Mouse (Mus musculus) limb, embryonic 15.5 days (tissue): ENCODE data around the gene Cyp26c1. TPM values are rescaled to one million over a fixed set of nuclear protein-coding genes. Genes with fewer than 3 reads are reported as not detected.

ENCODE experiments used
- ATAC-seq: fragments of 200-750 bp; cut with Nextera tagmentation; 2 replicates; pipeline ENCODE4 v1.8.0; 2017; ENCODE audit warnings: low read depth, moderate TSS enrichment; ENCODE audit not compliant: insufficient number of reproducible peaks, low FRiP score, low TSS enrichment
- H3K27ac ChIP-seq: fragments of 300-500 bp; sonication (generic); 2 replicates; pipeline ENCODE4 v1.5.1; 2015; ENCODE audit warnings: moderate library complexity, mild to moderate bottlenecking, inconsistent platforms
- H3K27me3 ChIP-seq: fragments of 300-500 bp; sonication (generic); 2 replicates; pipeline ENCODE4 v1.6.1; 2015; ENCODE audit warnings: inconsistent platforms
- H3K36me3 ChIP-seq: fragments of 300-500 bp; sonication (generic); 2 replicates; pipeline ENCODE4 v1.6.1; 2015; ENCODE audit warnings: inconsistent platforms
- H3K4me1 ChIP-seq: fragments of 300-500 bp; sonication (generic); 2 replicates; pipeline ENCODE4 v1.6.1; 2015; ENCODE audit warnings: inconsistent platforms
- H3K4me2 ChIP-seq: fragments of 300-500 bp; sonication (generic); 2 replicates; pipeline ENCODE4 v1.6.1; 2015; ENCODE audit warnings: mild to moderate bottlenecking, inconsistent platforms
- H3K4me3 ChIP-seq: fragments of 300-500 bp; sonication (generic); 2 replicates; pipeline ENCODE4 v1.5.1; 2015; ENCODE audit warnings: mild to moderate bottlenecking, inconsistent platforms
- H3K9ac ChIP-seq: fragments of 300-500 bp; sonication (generic); 2 replicates; pipeline ENCODE4 v1.6.1; 2015; ENCODE audit warnings: inconsistent platforms
- H3K9me3 ChIP-seq: fragments of 300-500 bp; sonication (generic); 2 replicates; pipeline ENCODE4 v1.6.1; 2016; ENCODE audit warnings: inconsistent platforms
- WGBS: fragments of 180-500 bp; shearing (Covaris S2); methylation state at CpG from one replicate; pipeline ENCODE4 v1.1.7; 2015; 5-methylcytosine and 5-hydroxymethylcytosine counted together
- polyA plus RNA-seq: library from polyadenylated mRNA; unstranded; fragments of >200 nt; fragmentation: Nextera tagmentation; extraction: Ambion mirVana; gene quantifications from 2 replicates; pipeline ENCODE4 v1.2.1, GENCODE M21; 2015

Gene Cyp26c1
- not detected in 2 replicates for polyA plus RNA-seq

DNA sequence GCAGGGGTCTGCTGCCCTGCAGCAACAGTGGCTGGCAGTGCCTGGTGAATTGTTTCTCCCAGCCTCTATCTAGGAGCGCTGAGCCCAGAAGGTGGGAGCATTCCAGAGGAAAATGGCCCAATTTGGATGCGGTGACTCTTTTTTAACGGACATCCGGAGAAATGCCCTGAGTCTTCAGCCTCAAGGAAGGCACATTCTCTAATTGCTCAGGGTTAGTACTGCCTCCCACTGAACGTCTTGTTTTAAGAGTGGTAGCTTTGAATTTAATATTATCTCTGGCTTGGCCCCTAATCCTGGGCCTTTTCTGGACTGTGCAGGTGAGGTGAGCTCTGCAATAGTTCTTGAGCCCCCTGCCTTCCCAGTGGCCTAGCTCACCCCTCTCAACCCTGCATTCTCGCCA, at the start of gene Cyp26c1:
Cyp26c1 (plus strand) TSS at position 301 of the 400 bp plus-strand sequence.
- Histone ChIP-seq H3K27ac (no peak within 1 kb of the TSS), H3K4me1 (peaks cover 21% of the 10 kb centered on the region), H3K9me3 (no peaks in the 10 kb centered on the region), H3K36me3 (no peaks in the 10 kb centered on the region), H3K9ac (no peak within 1 kb of the TSS), H3K27me3 (peaks cover 83% of the 10 kb centered on the region), H3K4me3 (no peak within 1 kb of the TSS), H3K4me2 (no peak within 1 kb of the TSS)
- 12% methylated on average over 6 of the region's 6 CpGs for WGBS
- no peak for ATAC-seq

DNA sequence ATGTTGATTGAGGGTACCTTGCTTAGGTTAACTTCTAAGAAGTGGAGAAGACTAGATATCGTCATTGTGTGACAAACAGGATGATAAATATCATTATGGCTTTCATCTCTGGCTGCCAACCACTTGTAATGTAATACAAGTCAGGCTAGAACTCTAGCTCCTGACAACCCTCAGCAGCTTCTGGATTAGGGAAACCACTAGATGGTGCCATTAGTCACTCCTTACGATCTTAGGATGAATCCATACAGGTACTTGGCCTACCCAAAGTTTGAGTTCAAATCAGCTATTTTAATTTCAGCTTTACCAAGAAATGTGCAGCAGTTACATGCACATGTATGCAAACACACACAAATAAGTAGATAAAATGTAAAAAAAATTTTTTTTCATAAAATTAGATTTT, 37.4 kb upstream of the Cyp26c1 start:
- no peak overlapping the region for H3K9ac ChIP-seq
- no peak overlapping the region for H3K4me2 ChIP-seq
- H3K27me3 ChIP-seq = no peaks in the 10 kb centered on the region
- no peak overlapping the region for H3K27ac ChIP-seq
- no peak for ATAC-seq
- no peaks in the 10 kb centered on the region for H3K4me1 ChIP-seq
- no peaks in the 10 kb centered on the region for H3K36me3 ChIP-seq
- no peak overlapping the region for H3K4me3 ChIP-seq
- no peaks in the 10 kb centered on the region for H3K9me3 ChIP-seq
- 36% methylated on average over 2 of the region's 2 CpGs for whole genome bisulfite sequencing

DNA sequence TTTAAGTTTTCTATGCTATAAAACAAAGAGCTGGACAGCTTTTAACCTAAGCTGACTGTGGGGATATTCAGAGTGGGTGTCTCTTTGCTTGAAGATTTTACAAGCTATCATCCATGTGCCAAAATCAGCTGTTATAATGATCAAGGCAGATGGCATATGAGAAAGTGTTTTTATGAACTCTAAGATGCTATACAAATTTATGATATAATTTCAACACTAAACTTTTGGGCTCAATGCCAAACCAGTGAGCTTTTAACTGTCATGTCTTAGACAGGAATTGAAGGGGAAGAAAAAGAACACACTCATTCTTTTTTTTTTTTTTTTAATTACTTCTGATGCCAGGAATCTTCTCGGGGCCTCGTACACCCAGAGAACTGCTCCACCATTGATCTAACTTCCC, 34.9 kb upstream of the Cyp26c1 start:
- Histone ChIP-seq H3K27ac (no peak overlapping the region), H3K4me3 (no peak overlapping the region), H3K9me3 (no peaks in the 10 kb centered on the region), H3K36me3 (no peaks in the 10 kb centered on the region), H3K27me3 (no peaks in the 10 kb centered on the region), H3K9ac (no peak overlapping the region), H3K4me1 (no peaks in the 10 kb centered on the region), H3K4me2 (no peak overlapping the region)
- no peak for ATAC-seq
- 58% methylated on average over 2 of the region's 2 CpGs for WGBS

DNA sequence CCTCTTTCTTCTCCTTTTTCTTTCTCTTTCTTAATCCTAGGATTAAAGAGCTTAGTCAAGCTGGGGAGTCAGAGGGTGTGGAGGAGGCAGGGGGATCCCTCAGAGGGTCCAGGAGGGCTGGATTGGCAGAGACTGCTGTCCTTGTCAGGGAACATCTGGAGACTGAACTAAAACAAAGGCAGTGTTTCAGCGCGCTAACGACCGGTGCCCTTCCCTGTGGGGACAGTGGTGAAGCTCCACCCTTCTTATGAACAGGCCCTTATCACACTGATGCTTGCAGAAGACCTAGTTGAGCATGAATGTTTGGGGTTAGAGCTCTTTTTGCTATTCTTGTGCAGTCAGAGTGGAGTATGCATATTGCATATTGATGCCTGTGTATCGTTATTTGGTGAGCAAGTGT, 31.4 kb upstream of the Cyp26c1 start:
- Histone ChIP-seq H3K9ac (no peak overlapping the region), H3K9me3 (no peaks in the 10 kb centered on the region), H3K4me3 (no peak overlapping the region), H3K27ac (no peak overlapping the region), H3K4me1 (no peaks in the 10 kb centered on the region), H3K36me3 (no peaks in the 10 kb centered on the region), H3K27me3 (no peaks in the 10 kb centered on the region), H3K4me2 (no peak overlapping the region)
- 50% methylated on average over 5 of the region's 5 CpGs for WGBS
- ATAC-seq = no peak

DNA sequence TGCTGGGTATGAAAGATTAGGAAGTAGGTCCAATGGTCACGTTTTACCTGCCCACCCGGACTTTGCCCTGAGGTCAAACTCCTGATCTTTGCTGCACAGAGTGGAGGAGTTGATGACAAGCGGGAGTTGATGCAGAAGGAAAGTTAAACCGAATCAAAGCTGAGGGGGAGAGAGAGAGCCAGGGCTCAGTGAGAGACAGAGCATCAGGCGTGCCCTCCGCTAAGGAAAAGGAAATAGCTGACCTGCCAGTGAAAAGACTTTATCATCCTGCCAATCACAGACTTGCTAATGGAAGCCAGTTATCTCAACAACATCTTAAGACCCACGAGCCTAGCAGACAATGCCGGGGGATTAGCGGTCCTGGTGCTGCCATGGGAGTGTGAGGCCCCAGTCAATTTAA, 28.9 kb upstream of the Cyp26c1 start:
- Histone ChIP-seq H3K27me3 (no peaks in the 10 kb centered on the region), H3K9me3 (no peaks in the 10 kb centered on the region), H3K4me1 (no peaks in the 10 kb centered on the region), H3K4me3 (no peak overlapping the region), H3K9ac (no peak overlapping the region), H3K27ac (no peak overlapping the region), H3K4me2 (no peak overlapping the region), H3K36me3 (no peaks in the 10 kb centered on the region)
- no peak for ATAC-seq
- 25% methylated on average over 9 of the region's 9 CpGs for WGBS

DNA sequence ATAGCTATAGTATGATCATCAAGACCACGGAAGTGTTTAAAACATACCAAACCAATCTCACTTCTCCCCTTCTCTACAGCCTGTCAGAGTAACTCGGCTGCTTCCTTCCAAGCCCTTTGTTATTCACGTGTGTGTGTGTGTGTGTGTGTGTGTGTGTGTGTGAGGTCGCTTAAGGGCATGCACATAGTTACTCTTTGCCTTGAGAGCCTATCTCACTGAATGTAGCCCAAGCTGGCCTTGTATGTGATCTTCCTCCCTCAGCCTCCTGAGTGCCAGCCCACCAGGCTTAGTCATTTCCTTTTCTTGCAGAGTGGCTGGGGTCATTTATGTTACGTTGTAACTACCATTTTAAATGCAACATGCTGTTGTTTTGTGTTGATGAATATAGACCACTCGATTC, 20.1 kb upstream of the Cyp26c1 start:
- Histone ChIP-seq H3K27ac (no peak overlapping the region), H3K4me2 (no peak overlapping the region), H3K9me3 (no peaks in the 10 kb centered on the region), H3K9ac (no peak overlapping the region), H3K4me3 (no peak overlapping the region), H3K36me3 (no peaks in the 10 kb centered on the region), H3K4me1 (no peaks in the 10 kb centered on the region), H3K27me3 (no peaks in the 10 kb centered on the region)
- 72% methylated on average over 6 of the region's 6 CpGs for WGBS
- no peak for ATAC-seq

DNA sequence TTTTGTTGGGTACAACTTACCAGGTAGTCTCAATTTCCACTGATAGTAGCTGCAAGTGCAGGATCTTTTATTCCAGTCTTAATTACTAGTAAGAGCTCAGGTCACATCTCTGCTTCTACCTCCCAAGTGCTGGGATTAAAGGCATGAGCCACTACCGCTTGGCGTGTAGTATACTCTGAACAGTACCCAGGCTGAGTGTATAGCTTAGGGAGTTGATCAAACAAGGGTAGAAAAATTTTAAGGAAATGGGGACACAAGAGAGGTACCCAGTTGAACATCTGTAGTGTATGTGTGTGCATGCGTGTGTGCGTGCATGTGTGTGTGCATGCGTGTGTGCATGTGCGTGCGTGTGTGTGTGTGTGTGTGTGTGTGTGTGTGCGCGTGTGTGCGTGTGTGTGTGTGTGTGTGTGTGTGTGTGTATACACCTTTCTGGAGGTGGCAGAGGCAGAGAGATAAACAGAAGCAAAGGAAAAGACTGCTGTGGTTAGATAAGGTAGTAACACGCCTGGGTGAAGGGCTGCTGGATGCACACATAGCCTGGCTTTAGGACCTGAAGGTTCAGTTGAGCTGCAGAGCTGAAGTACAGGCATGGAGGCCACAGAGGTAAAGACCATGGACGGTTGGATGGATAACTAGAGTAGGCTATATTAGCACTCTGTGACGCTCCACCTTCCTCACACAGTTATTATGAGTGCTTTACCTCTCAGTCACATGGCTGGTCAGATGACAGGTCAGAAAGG, 17.4 kb upstream of the Cyp26c1 start:
- no peaks in the 10 kb centered on the region for H3K9me3 ChIP-seq
- no peaks in the 10 kb centered on the region for H3K36me3 ChIP-seq
- no peak overlapping the region for H3K9ac ChIP-seq
- H3K27me3 ChIP-seq = no peaks in the 10 kb centered on the region
- WGBS = 76% methylated on average over 13 of the region's 13 CpGs
- H3K4me1 ChIP-seq = no peaks in the 10 kb centered on the region; the same call in 1 of the 2 replicates
- no peak overlapping the region for H3K4me2 ChIP-seq
- no peak for ATAC-seq
- no peak overlapping the region for H3K27ac ChIP-seq
- no peak overlapping the region for H3K4me3 ChIP-seq

DNA sequence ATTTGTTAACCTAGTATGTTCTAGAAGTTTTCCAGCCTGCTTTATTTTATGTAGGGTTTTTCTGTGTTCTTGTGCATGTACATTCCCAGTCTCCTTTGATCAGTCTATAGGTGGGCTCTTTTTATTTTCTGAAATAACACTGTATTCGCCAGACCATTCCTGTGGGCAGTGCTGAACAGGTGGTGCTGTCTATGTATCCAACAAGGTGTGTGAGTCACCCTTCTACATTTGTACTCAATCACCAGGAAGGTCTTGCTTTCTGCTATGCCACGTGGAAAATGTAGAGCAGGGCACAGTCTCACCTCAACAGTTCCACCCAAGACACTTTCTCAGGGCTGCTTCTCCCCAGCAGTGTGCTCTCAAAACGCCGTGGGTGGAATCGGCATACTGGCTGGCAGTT, 16.7 kb upstream of the Cyp26c1 start:
- Histone ChIP-seq H3K9ac (no peak overlapping the region), H3K4me1 (no peaks in the 10 kb centered on the region; the same call in 1 of the 2 replicates), H3K36me3 (no peaks in the 10 kb centered on the region), H3K4me2 (no peak overlapping the region), H3K27ac (no peak overlapping the region), H3K4me3 (no peak overlapping the region), H3K9me3 (no peaks in the 10 kb centered on the region), H3K27me3 (no peaks in the 10 kb centered on the region)
- WGBS = 86% methylated on average over 5 of the region's 5 CpGs
- ATAC-seq = no peak

DNA sequence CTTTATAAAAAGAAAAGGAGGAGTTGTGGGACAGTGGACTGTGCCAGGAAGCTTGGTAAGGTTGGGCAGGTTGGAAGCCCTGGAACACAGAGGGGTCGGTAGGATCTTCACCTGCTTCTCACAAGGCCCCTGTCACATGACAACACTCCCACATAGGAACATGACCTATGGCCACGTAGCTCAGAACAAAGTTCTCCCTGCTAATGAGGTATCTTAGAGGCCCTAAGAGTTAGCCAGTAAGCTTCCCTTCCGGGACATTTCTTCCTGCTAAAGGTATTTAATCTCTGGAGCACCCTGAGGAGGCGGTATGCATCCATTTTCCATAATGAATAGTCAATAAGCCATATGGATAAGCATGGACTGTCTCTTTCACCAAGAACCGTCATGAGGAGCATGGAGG, 15.9 kb upstream of the Cyp26c1 start:
- Histone ChIP-seq H3K9ac (no peak overlapping the region), H3K4me2 (no peak overlapping the region), H3K4me1 (no peaks in the 10 kb centered on the region; the same call in 1 of the 2 replicates), H3K27me3 (no peaks in the 10 kb centered on the region), H3K9me3 (no peaks in the 10 kb centered on the region), H3K36me3 (no peaks in the 10 kb centered on the region), H3K27ac (no peak overlapping the region), H3K4me3 (no peak overlapping the region)
- 85% methylated on average over 5 of the region's 5 CpGs for WGBS
- ATAC-seq = no peak

DNA sequence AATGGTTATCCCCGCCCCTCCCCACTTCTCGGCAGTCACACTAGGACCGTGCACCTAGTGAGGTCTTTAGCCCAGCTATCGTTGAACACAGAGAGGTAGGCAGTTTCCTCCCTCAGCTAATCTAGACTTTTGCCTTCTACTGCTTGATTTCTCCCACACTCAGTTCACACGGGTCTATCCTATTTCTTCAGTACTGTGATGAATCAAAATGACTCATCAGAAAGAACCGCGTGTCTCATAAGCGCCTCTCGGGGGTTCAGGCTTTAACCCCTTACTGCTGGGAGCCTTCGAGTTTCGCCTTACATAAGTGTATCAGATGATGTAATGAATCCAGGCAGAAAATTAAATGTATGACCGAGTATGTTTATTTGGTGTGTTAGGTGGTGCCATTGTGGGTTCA, 12.0 kb upstream of the Cyp26c1 start:
- no peak overlapping the region for H3K4me3 ChIP-seq
- no peaks in the 10 kb centered on the region for H3K27me3 ChIP-seq
- no peaks in the 10 kb centered on the region for H3K36me3 ChIP-seq
- H3K4me2 ChIP-seq = no peak overlapping the region
- H3K4me1 ChIP-seq = no peaks in the 10 kb centered on the region; the same call in 1 of the 2 replicates
- WGBS = 58% methylated on average over 12 of the region's 12 CpGs
- no peaks in the 10 kb centered on the region for H3K9me3 ChIP-seq
- no peak for ATAC-seq
- H3K9ac ChIP-seq = no peak overlapping the region
- no peak overlapping the region for H3K27ac ChIP-seq

DNA sequence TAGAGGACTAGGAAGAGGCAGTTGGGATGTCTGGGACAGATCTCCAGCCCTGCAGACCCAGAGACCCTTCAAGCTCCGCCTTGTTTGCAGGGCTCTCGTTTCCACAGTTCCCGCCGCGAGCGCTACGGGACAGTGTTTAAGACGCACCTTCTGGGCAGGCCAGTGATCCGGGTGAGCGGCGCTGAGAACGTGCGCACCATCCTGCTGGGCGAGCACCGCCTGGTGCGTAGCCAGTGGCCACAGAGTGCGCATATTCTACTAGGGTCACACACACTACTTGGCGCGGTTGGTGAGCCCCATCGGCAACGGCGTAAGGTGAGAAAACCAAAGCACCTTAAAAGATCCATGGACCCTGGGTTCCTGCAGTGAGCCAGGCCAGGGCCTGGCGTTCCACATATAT, 966 bp downstream of the Cyp26c1 start:
- no peak for ATAC-seq
- H3K4me1 ChIP-seq = peaks cover 25% of the 10 kb centered on the region
- no peak overlapping the region for H3K4me3 ChIP-seq
- H3K36me3 ChIP-seq = no peaks in the 10 kb centered on the region
- H3K27ac ChIP-seq = no peak overlapping the region
- H3K27me3 ChIP-seq = peaks cover 93% of the 10 kb centered on the region
- H3K9ac ChIP-seq = no peak overlapping the region
- no peak overlapping the region for H3K4me2 ChIP-seq
- no peaks in the 10 kb centered on the region for H3K9me3 ChIP-seq
- 6% methylated on average over 23 of the region's 23 CpGs for WGBS

DNA sequence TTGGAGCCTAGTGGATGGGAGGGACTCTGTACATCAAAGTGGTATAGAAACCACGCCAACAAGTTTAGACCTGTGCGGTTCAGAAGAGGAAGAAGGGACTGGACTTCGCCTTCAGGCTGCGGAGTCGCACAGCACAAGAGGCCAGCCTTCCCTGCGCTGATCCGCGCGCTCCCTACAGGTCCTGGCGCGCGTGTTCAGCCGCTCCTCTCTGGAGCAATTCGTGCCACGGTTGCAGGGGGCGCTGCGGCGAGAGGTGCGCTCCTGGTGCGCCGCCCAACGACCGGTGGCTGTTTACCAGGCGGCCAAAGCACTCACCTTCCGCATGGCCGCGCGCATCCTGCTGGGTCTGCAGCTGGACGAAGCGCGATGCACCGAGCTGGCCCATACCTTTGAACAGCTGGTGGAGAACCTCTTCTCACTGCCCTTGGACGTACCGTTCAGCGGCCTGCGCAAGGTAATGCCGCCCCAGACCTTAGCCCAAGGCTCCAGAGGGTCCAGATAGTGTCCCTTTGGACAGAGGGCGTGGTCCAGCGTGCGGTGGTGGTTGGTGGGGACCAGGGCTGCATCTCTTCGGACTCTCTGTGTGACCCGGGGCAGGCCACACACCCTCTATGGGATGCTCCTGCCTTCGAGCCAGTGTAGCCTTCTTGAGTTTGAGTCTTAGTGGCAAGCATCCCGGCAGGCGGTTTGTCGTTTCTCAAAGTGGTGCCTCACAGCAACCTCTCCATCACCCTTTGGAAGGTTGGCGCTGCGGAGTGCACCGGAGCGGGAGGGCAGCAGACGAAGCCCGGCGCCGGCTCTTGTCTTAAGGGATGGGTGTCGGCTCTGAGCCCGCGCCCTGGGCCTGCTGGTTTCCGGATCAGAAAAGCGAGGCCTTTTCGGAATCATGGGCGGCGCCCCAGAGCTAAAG, 1.8 kb downstream of the Cyp26c1 start:
- no peak for ATAC-seq
- WGBS = 3% methylated on average over 62 of the region's 62 CpGs
- H3K9me3 ChIP-seq = no peaks in the 10 kb centered on the region
- no peak overlapping the region for H3K27ac ChIP-seq
- no peaks in the 10 kb centered on the region for H3K36me3 ChIP-seq
- H3K4me2 ChIP-seq = peak overlapping the region; percentile 36
- peaks cover 96% of the 10 kb centered on the region for H3K27me3 ChIP-seq
- H3K4me3 ChIP-seq = peak overlapping the region; percentile 14; the same call in 1 of the 2 replicates
- no peak overlapping the region for H3K9ac ChIP-seq
- peaks cover 25% of the 10 kb centered on the region for H3K4me1 ChIP-seq
